Mouse (Mus musculus): ENCODE results near the gene Snrpd2.
"Not testable (repeated sequence)": the region's sequence is repeated elsewhere in the genome, so short reads cannot be mapped to it uniquely, and the experiment has no call there.

- not testable (repeated sequence) for TF ChIP-seq CTCF, EP300 (IDR thresholded peaks at IDR 0.05; ENCODE audit: low read depth)
Observed at GRCm38 (mm10) chr7:19151121-19151520, 1.6 kb downstream of the Snrpd2 start.
